In the genomic region with DNA sequence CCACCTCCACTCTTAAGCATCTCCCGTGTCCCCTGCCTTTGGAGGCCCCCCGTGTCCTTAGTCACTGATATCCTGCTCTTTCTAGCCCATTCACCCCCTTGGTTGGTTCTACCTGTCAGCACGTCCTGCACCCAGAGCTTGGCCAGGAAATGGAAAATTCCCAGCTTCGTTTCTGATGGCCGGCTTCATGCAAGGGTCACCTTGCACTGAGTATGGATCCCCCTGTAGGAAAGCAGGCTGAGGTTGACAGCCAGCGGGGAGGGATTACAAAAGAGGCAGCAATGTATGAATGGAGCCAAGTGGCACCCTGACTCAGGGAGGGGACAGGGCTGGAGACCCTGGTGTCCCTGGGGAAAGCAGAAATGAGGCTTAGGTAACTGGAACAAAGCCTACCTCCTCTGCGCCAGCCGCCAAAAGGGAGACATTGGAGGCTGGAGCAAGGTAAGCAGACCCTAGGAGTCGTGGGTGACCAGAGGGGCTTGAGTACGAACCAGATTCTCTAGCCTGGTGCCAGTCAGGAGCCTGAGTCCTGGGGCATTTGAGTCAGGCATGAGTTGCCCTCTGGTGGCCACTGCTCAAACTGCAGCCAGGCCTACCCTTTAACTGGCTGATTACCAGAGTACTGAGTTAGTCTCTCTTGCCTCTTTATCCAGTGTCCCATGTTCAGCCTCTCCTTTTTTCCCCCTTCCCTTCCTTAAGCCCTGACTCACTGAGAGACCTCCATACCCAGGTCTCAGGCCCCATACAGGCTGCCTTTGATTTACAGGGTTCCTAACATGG, we compare ENCODE assay signal across 8 mouse cellular contexts. TPM values are rescaled to one million over a fixed set of nuclear protein-coding genes. Genes with fewer than 3 reads are reported as not detected.
A peak's percentile ranks its signal among the peaks of the same experiment; 100 is the strongest.
DNase-seq lines count a peak whose midpoint lies in the region; ATAC-seq lines count a peak whose summit lies in the region.

No protein-coding gene starts in this region.

- peaks cover 10% of the 10 kb centered on the region; the same call in 1 of the 2 replicates for H3K4me1 ChIP-seq in hindbrain, embryonic 14.5 days (replicated peaks; ENCODE audit: control insufficient read depth, insufficient read depth, low read length)

- H3K27ac ChIP-seq in hindbrain, embryonic 14.5 days: peak overlapping the region; percentile 63

- no peak overlapping the region for H3K4me2 ChIP-seq in hindbrain, embryonic 14.5 days (replicated peaks)

- H3K36me3 ChIP-seq in hindbrain, embryonic 14.5 days (replicated peaks; ENCODE audit: control insufficient read depth, insufficient read depth): peaks cover 29% of the 10 kb centered on the region

- no peak overlapping the region for H3K9ac ChIP-seq in hindbrain, embryonic 14.5 days

- 47% methylated on average over 10 of the region's 10 CpGs for WGBS in hindbrain, embryonic 14.5 days

- H3K27me3 ChIP-seq in hindbrain, embryonic 14.5 days (ENCODE audit: control insufficient read depth, insufficient read depth, low read length): no peaks in the 10 kb centered on the region

- DNase-seq in T-cell, adult 2 months (ENCODE audit: low spot score): peak; percentile 80
- peak; percentile 93 to 94 for DNase-seq in cerebellum, postnatal 25 days
- peak; percentile 91 for DNase-seq in gastrocnemius, adult 18-20 months (ENCODE audit: low spot score)
- DNase-seq in hindbrain, embryonic 14.5 days (ENCODE audit: low spot score): peak; percentile 91
- peak; percentile 81 to 96 for DNase-seq in layer of hippocampus, postnatal 25 days (ENCODE audit: extremely low spot score in 1 of 2, low spot score in 1 of 2)
- peak; percentile 91 for DNase-seq in lung, postnatal 14 days
- DNase-seq in retina, postnatal 1 day: peak; percentile 86
- DNase-seq in urinary bladder, adult 2 months (ENCODE audit: low spot score): peak; percentile 58

- H3K4me3 ChIP-seq in hindbrain, embryonic 14.5 days (replicated peaks; ENCODE audit: low read length): no peak overlapping the region

- 0 out of 2 replicates have a peak, but pooled peaks have one; percentile 12 for ATAC-seq in hindbrain, embryonic 14.5 days (ENCODE audit: low FRiP score)

- H3K9me3 ChIP-seq in hindbrain, embryonic 14.5 days (ENCODE audit: control insufficient read depth, low read length): no peaks in the 10 kb centered on the region

RNA-seq across cellular contexts. Expression of a gene that starts 11.5 kb away (rescaled TPM):
- total RNA-seq in gastrocnemius, adult 18-20 months (2021): 10 to 100 TPM; 53.0 to 68.0 TPM
- polyA plus RNA-seq in hindbrain, embryonic 14.5 days (2014; fragmentation: Nextera tagmentation; extraction: Ambion mirVana): 67.6 and 72.8 TPM in 2 replicates
- total RNA-seq in layer of hippocampus, postnatal 25 days (2021): 100 to 1,000 TPM; 203 to 214 TPM
- polyA plus RNA-seq in urinary bladder, adult 2 months (2012; rRNA removed): 68.8 and 109 TPM in 2 replicates

RNA-seq across cellular contexts. Expression of a gene that starts 15.7 kb away (rescaled TPM):
- under 1 TPM; 0.21 to 0.28 TPM for total RNA-seq in gastrocnemius, adult 18-20 months (2021)
- 14.2 and 18.8 TPM in 2 replicates for polyA plus RNA-seq in hindbrain, embryonic 14.5 days (2014; fragmentation: Nextera tagmentation; extraction: Ambion mirVana)
- 10 to 100 TPM; 63.9 to 65.5 TPM for total RNA-seq in layer of hippocampus, postnatal 25 days (2021)
- 6.7 and 7.6 TPM in 2 replicates for polyA plus RNA-seq in urinary bladder, adult 2 months (2012; rRNA removed)

RNA-seq across cellular contexts. Expression of a gene that starts 21.6 kb away (rescaled TPM):
- 1 to 10 TPM; 6.2 to 7.7 TPM for total RNA-seq in gastrocnemius, adult 18-20 months (2021)
- 51.1 and 58.7 TPM in 2 replicates for polyA plus RNA-seq in hindbrain, embryonic 14.5 days (2014; fragmentation: Nextera tagmentation; extraction: Ambion mirVana)
- total RNA-seq in layer of hippocampus, postnatal 25 days (2021): 10 to 100 TPM; 24.7 to 26.2 TPM
- 20.1 and 26.6 TPM in 2 replicates for polyA plus RNA-seq in urinary bladder, adult 2 months (2012; rRNA removed)

RNA-seq across cellular contexts. Expression of a gene that starts 30.4 kb away (rescaled TPM):
- 10 to 100 TPM; 24.1 to 26.1 TPM for total RNA-seq in gastrocnemius, adult 18-20 months (2021)
- 11.0 and 11.7 TPM in 2 replicates for polyA plus RNA-seq in hindbrain, embryonic 14.5 days (2014; fragmentation: Nextera tagmentation; extraction: Ambion mirVana)
- 10 to 100 TPM; 40.1 to 42.8 TPM for total RNA-seq in layer of hippocampus, postnatal 25 days (2021)
- polyA plus RNA-seq in urinary bladder, adult 2 months (2012; rRNA removed): 33.9 and 39.3 TPM in 2 replicates

RNA-seq across cellular contexts. Expression of a gene that starts 30.5 kb away (rescaled TPM):
- total RNA-seq in gastrocnemius, adult 18-20 months (2021): under 1 TPM; 0.14 to 0.26 TPM
- 7.9 and 8.3 TPM in 2 replicates for polyA plus RNA-seq in hindbrain, embryonic 14.5 days (2014; fragmentation: Nextera tagmentation; extraction: Ambion mirVana)
- total RNA-seq in layer of hippocampus, postnatal 25 days (2021): 1 to 10 TPM; 6.1 to 6.2 TPM
- polyA plus RNA-seq in urinary bladder, adult 2 months (2012; rRNA removed): 3.3 and 5.0 TPM in 2 replicates

Comparison
In these comparisons a context has a peak if more than half of its experiments do, and no peak if none do; other contexts are left out.
1. RNA of a gene that starts 15.7 kb away (total RNA-seq): 63.9 to 65.5 TPM in layer of hippocampus, postnatal 25 days; 0.21 to 0.28 TPM in gastrocnemius, adult 18-20 months; every median in the first group is over 10 times any median in the second.
2. Peak in every context shown above with its lines, with median percentiles within 50 percentile points of each other: DNase-seq.